Mouse (Mus musculus): Measurements from ENCODE around the gene Sipa1l1.

DNA sequence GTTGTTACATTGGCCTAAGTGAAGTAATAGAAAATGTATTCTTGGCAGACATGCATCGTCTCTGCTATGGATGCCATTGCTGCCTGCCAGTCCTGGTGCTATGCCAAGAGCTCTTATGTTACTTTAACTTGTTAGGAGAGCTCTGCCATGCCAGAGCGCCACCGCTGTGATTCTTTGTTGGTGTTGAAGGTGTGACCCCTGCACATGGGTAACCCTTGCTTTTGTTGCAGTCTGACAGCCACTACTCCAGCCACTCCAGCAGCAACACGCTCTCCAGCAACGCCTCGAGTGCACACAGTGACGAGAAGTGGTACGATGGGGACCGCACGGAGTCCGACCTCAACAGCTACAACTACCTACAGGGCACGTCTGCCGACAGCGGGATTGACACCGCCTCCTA is 255.7 kb downstream of the Sipa1l1 start:
- TF ChIP-seq CTCF (IDR thresholded peaks at IDR 0.05; ENCODE audit: insufficient read depth, low read depth, low read length) (no peak), POLR2A (IDR thresholded peaks at IDR 0.05; ENCODE audit: insufficient read depth, low read depth, low read length) (no peak)
